Mouse (Mus musculus): ENCODE data around the gene Mcfd2. TPM values are rescaled to one million over a fixed set of nuclear protein-coding genes. Genes with fewer than 3 reads are reported as not detected.
A peak's percentile ranks its signal among the peaks of the same experiment; 100 is the strongest.

Mcfd2 gene
- polyA plus RNA-seq, 1 experiment: 112 TPM

DNA sequence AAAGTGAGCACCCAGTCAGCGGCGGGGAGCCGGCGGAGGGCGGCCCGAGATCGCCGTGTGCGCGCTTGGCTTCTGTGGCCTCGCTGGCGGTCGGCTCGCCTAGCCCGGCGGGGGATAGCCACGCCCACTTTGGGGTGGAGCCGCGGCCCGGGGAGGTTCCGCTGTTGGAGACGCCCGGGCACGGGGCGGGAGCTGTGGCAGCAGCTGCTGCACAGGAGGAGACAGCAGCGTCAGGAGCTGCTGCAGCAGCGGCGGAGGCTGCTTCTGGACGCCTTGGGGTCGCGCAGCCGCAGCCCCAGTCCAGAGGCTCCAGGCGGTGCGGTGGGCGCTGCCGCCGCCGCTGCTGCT, 16.9 kb upstream of the Mcfd2 start, which contains the start of gene Ttc7:
Gene Ttc7 (plus strand): TSS at position 181 of the 348 bp plus-strand sequence.
- Histone ChIP-seq H3K27ac (ENCODE audit: insufficient read depth, low read length) (peak within 1 kb of the TSS; percentile 95), H3K4me3 (ENCODE audit: insufficient read depth, low read length) (peak within 1 kb of the TSS; percentile 61), H3K4me1 (ENCODE audit: control insufficient read depth, insufficient read depth, low read length) (peaks cover 10% of the 10 kb centered on the region)
- TF ChIP-seq CTCF (IDR thresholded peaks at IDR 0.05; ENCODE audit: borderline replicate concordance, insufficient read depth, low read length): no peak
- TF ChIP-seq POLR2A (IDR thresholded peaks at IDR 0.05; ENCODE audit: low read depth, low read length): peak; percentile 84

DNA sequence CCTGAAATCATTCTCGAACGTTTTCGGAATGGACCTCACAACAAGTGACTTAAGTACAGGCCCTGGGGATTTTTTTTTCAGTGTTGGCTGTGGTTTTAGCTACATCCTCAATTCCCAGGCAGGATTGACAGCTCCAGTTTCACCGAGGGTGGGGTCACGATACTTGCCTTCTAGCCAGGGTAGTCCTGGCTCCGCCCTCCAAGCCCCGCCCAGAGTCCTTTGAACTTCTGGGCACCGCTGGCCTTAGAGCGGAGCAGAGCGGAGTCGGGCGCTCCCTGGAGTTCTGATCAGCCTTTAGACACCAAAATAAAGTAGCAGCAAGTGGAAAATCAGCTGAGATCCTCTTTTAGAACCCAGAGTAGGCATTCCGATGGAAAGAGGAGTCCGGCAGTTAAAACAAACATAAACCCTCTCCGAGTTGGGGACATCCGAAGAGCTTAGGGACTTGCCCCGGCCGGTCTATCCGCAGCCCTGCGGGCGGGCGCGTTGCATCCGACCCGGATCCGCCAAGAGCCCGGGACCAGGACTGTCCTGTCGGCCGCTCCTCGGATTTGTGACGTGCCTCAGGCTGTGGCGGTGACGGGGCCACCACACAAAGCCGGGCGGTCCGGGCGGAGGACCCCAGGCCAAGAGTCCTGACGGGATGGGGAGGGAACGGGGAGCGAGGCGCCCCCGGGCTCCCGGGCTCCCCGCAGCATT, 16.4 kb upstream of the Mcfd2 start:
- peaks cover 10% of the 10 kb centered on the region for H3K4me1 ChIP-seq (ENCODE audit: control insufficient read depth, insufficient read depth, low read length)
- no peak for TF ChIP-seq CTCF (IDR thresholded peaks at IDR 0.05; ENCODE audit: borderline replicate concordance, insufficient read depth, low read length)
- TF ChIP-seq POLR2A (IDR thresholded peaks at IDR 0.05; ENCODE audit: low read depth, low read length): peak; percentile 79
- H3K27ac ChIP-seq (ENCODE audit: insufficient read depth, low read length): peak overlapping the region; percentile 95
- H3K4me3 ChIP-seq (ENCODE audit: insufficient read depth, low read length): peak overlapping the region; percentile 58

DNA sequence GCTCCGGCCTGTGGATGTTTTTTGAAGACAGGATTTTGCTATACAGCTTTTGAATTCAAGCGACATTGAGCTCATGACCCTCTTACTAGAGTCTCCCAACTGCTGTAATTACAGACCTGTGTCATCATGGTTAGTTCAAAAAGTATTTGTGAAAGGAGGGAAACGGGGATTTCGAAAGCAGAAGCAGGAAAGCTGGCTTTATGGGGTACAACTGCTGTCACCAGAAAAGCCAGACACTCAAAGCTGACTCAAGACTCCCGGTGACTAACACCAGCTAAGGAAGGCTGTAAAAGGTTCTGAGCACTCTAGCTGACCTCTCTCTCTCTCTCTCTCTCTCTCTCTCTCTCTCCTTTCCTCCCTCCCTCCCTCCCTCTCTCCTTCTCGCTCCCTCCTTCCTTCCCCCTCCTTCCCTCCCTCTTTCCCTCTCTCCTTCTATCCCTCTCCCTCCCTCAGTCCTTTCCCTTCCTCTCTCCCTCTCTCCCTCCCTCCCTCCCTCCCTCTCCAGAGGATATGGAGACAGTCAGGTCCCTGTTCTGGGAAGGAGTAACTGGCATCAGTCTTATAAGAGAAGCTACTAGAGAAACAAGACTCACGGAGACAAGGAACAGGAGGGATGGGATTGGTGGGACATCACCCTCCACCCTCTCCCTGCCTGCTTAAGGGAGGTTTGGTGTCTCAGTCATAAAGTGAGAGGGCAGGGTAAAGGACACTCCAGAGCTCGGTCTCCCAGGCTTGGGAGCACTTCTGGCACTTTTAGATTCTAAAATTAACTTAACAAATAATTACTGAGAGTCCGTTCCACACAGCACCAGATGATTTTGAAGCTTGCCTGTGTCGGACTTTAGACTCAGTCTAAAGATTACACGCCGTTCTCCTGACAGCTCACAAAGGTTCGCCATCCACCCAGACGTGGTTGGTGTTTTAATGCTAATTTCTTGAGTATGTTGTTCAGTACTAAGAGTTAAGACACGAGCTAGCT, 9.9 kb upstream of the Mcfd2 start:
- peak overlapping the region; percentile 78 for H3K27ac ChIP-seq (ENCODE audit: insufficient read depth, low read length)
- TF ChIP-seq POLR2A (IDR thresholded peaks at IDR 0.05; ENCODE audit: low read depth, low read length) (no peak), CTCF (IDR thresholded peaks at IDR 0.05; ENCODE audit: borderline replicate concordance, insufficient read depth, low read length) (no peak)
- peaks cover 6% of the 10 kb centered on the region for H3K4me1 ChIP-seq (ENCODE audit: control insufficient read depth, insufficient read depth, low read length)
- H3K4me3 ChIP-seq (ENCODE audit: insufficient read depth, low read length): no peak overlapping the region

DNA sequence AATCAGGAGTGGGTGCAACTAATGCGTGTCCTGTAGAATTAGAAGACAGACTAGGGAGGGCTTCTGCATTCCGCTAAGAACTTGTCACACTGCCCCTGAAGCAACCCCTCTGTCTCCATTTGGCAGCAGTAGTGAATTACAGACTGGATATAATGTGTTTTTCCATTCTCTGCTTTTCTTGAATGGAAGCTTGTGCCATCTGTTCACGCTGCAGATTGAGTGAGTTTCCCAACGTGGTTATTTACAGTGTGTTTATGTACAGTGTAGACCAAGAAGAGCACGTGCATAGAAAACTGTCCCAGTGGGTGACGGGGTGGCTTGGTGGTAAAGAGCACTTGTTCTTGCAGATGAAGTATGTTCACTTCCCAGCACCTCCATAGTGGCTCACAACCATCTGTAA, 3.7 kb upstream of the Mcfd2 start:
- H3K4me3 ChIP-seq (ENCODE audit: insufficient read depth, low read length): no peak overlapping the region
- no peak overlapping the region for H3K27ac ChIP-seq (ENCODE audit: insufficient read depth, low read length)
- no peaks in the 10 kb centered on the region for H3K4me1 ChIP-seq (ENCODE audit: control insufficient read depth, insufficient read depth, low read length)
- no peak for TF ChIP-seq POLR2A (IDR thresholded peaks at IDR 0.05; ENCODE audit: low read depth, low read length)
- no peak for TF ChIP-seq CTCF (IDR thresholded peaks at IDR 0.05; ENCODE audit: borderline replicate concordance, insufficient read depth, low read length)

DNA sequence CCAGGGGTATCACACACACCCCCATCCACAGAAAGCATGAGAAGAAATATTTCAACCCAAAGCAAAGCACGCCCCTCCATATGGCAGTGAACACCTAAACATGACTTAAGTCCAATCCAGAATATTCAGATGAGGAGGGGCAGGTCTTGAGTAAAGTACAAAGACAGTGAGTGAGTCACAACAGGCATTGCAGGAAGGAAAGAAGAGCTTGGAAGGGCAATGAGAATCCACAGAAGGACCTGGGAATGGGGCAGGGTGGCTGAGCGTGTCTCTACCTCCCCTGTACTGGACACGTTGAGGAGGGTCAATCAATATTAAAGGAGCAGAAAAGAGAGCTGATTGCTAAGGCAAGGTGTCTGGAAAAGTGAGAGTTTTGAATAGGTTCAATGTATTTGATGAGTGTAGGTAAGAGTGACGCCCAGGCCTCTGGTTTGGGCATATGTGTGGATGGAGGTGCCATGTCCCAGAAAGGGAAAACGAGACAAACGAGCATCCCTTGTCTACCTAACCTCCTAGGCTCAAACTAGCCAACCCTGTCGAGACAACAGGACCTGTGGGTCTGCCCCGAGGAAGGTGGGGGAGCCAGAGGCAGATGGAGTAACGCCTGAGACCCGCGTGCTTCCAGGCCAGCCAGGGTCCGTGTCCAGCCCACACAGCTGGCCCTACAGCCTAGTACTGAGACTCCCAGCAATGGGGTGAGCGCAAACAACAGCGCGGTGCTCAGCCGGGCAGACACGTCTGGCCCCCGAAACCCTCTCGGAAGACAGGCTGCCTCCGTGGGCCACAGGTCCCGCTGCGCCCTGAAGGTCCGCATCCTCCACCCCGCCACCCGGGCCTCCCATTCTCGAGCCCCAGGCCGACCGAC, 576 bp downstream of the Mcfd2 start:
- peak; percentile 47 for TF ChIP-seq POLR2A (IDR thresholded peaks at IDR 0.05; ENCODE audit: low read depth, low read length)
- no peak for TF ChIP-seq CTCF (IDR thresholded peaks at IDR 0.05; ENCODE audit: borderline replicate concordance, insufficient read depth, low read length)
- Histone ChIP-seq H3K4me1 (ENCODE audit: control insufficient read depth, insufficient read depth, low read length) (no peaks in the 10 kb centered on the region), H3K27ac (ENCODE audit: insufficient read depth, low read length) (peak overlapping the region; percentile 5), H3K4me3 (ENCODE audit: insufficient read depth, low read length) (peak overlapping the region; percentile 86)

DNA sequence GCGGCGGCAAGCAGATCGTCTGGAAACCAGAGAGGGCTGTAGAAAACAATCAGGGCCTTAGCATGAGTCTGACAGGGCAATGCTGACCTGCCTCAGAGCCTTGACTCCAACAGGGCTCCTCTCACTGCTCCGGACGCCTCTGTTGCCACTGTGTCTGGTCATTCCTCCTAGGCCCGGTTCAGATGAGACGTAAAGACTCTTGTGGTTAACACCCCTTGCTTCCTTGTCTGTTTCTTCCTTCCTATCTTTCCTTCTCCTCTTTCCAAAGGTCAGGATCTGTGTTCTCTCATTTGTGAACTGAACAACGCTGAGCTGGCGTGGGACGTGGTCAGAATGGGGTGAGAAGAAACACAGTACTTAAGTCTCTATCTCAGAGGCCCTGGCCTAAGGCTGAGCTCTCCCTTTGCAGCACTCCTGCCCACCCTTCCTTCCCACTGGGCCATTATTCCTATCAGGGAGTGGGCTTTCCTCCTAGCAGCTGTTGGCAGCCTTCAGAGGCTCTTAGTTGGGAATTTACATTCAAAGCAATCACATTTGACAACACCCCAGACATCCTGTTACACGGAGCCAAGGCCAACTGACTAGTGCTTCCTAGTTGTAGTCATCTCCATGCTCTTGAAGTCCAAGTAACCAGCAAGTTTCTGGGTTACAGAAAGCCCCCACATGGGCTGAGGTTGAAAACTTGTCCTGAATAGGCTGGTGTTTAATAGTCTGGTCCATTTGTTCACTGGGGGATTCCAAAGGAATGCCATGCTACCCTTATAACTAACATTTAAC, 1.5 kb downstream of the Mcfd2 start:
- Histone ChIP-seq H3K4me1 (ENCODE audit: control insufficient read depth, insufficient read depth, low read length) (no peaks in the 10 kb centered on the region), H3K4me3 (ENCODE audit: insufficient read depth, low read length) (peak overlapping the region; percentile 86), H3K27ac (ENCODE audit: insufficient read depth, low read length) (no peak overlapping the region)
- TF ChIP-seq POLR2A (IDR thresholded peaks at IDR 0.05; ENCODE audit: low read depth, low read length) (no peak), CTCF (IDR thresholded peaks at IDR 0.05; ENCODE audit: borderline replicate concordance, insufficient read depth, low read length) (no peak)

DNA sequence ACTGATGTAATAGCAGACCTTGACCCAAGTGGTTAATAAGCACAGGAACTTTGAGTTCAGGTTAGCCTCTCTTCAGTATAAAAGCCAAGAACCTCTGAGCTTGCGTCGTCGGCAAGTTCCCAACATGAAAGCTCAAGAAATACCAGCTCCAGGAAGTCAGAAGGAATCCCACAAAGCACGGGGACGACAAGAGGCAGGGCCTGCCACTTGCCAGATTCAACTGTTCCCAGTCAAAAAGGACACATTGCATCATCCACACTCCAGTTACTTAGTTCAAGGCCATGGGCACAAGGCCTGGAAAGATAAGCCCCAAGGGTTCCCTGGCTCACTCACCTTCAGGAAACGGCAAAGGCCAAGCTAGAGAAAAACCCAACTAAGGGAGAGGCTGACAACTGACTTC, 2.3 kb downstream of the Mcfd2 start:
- Histone ChIP-seq H3K4me3 (ENCODE audit: insufficient read depth, low read length) (no peak overlapping the region), H3K4me1 (ENCODE audit: control insufficient read depth, insufficient read depth, low read length) (no peaks in the 10 kb centered on the region), H3K27ac (ENCODE audit: insufficient read depth, low read length) (no peak overlapping the region)
- TF ChIP-seq POLR2A (IDR thresholded peaks at IDR 0.05; ENCODE audit: low read depth, low read length) (no peak), CTCF (IDR thresholded peaks at IDR 0.05; ENCODE audit: borderline replicate concordance, insufficient read depth, low read length) (no peak)

DNA sequence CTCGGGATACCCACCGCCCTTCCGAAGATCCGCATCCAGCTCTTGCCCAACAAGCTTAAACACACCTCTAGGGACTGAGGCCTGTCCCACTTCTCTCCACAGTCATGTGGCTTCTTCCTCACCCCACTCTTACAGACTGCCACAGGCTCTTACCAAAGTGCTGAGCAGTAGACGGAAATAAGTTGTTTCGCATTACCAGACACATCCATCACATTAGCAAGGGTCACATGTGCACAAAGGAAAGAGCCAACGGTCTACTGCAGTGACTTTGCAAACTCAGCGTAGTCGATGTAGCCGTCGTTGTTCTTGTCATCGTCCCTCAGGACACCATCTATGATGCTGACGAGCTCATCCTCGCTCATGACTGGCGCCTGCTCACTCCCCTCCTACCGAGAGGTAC, 10.1 kb downstream of the Mcfd2 start:
- no peak overlapping the region for H3K27ac ChIP-seq (ENCODE audit: insufficient read depth, low read length)
- TF ChIP-seq POLR2A (IDR thresholded peaks at IDR 0.05; ENCODE audit: low read depth, low read length): no peak
- TF ChIP-seq CTCF (IDR thresholded peaks at IDR 0.05; ENCODE audit: borderline replicate concordance, insufficient read depth, low read length): no peak
- no peak overlapping the region for H3K4me3 ChIP-seq (ENCODE audit: insufficient read depth, low read length)
- no peaks in the 10 kb centered on the region for H3K4me1 ChIP-seq (ENCODE audit: control insufficient read depth, insufficient read depth, low read length)

DNA sequence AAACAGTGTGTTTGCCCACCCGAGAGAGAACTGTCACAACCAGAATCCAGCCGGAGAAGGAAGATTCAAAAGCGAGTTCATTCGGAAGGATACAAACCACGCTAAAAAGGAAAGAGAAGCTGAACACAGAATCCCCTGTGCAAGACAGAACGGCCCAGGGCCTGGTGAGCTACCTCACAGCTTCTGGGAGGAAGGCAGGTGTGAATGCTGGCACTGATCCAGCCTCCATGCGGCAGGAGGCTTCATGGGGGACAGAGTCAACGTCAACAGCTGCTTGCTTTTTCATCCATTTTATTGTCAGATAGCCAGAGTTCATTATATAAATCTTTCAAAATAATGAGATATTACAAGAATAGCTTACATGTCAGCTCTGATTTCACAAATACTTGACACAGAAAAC, 11.4 kb downstream of the Mcfd2 start:
- no peaks in the 10 kb centered on the region for H3K4me1 ChIP-seq (ENCODE audit: control insufficient read depth, insufficient read depth, low read length)
- no peak overlapping the region for H3K4me3 ChIP-seq (ENCODE audit: insufficient read depth, low read length)
- no peak overlapping the region for H3K27ac ChIP-seq (ENCODE audit: insufficient read depth, low read length)
- TF ChIP-seq POLR2A (IDR thresholded peaks at IDR 0.05; ENCODE audit: low read depth, low read length) (no peak), CTCF (IDR thresholded peaks at IDR 0.05; ENCODE audit: borderline replicate concordance, insufficient read depth, low read length) (no peak)
